Mouse (Mus musculus): ENCODE data around the gene Acod1. TPM values are rescaled to one million over a fixed set of nuclear protein-coding genes. Genes with fewer than 3 reads are reported as not detected.

Gene Acod1
- polyA plus RNA-seq, 1 experiment, result 1.9 TPM

DNA sequence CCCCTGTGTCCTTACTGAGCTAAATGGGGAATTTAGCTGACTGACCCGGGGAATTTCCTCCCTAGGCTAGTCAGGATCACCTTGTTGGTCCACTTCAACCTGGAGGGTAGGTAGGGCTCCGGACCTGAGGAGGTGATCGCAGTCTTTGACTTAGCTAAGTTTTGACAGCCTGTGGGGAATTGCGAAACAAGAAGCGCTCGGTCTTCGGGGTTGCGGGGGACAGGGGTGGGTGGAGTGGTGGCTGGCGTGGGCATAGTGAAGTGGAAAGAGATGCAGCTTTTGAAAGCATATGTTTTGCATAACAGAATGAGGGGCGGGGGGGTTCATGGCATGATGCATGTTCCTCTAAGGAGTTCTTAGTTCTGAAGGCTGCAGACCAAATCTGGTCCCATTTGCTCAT lies 24.0 kb downstream of the Acod1 start:
- TF ChIP-seq POLR2A (IDR thresholded peaks at IDR 0.05; ENCODE audit: borderline replicate concordance, low read depth, low read length) (no peak), CTCF (IDR thresholded peaks at IDR 0.05; ENCODE audit: low read depth, low read length) (no peak)
- Histone ChIP-seq H3K4me1 (ENCODE audit: control insufficient read depth, insufficient read depth, low read length) (peaks cover 14% of the 10 kb centered on the region), H3K27ac (ENCODE audit: insufficient read depth, low read depth, low read length) (peak overlapping the region; percentile 86), H3K4me3 (ENCODE audit: insufficient read depth, low read length) (peak overlapping the region; percentile 79)

DNA sequence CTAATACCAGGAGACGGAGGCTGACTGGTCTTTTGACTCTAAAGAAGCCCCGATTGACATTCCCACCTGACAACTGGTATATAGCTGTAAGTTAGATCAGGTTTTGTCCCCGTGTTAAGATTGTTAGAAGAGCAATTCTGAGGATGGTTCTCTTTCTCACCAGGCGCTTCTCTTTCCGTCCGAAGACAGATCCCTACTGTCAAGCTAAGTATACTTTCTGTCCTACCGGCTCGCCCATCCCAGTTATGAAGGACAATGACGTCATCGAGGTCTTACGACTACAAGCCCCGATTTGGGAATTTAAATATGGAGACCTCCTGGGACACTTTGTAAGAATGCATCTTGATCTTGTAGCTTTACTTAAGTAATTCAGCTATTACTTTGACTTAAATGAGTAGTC lies 24.7 kb downstream of the Acod1 start:
- no peak overlapping the region for H3K27ac ChIP-seq (ENCODE audit: insufficient read depth, low read depth, low read length)
- no peak overlapping the region for H3K4me3 ChIP-seq (ENCODE audit: insufficient read depth, low read length)
- TF ChIP-seq POLR2A (IDR thresholded peaks at IDR 0.05; ENCODE audit: borderline replicate concordance, low read depth, low read length) (no peak), CTCF (IDR thresholded peaks at IDR 0.05; ENCODE audit: low read depth, low read length) (no peak)
- H3K4me1 ChIP-seq (ENCODE audit: control insufficient read depth, insufficient read depth, low read length), result peaks cover 14% of the 10 kb centered on the region

DNA sequence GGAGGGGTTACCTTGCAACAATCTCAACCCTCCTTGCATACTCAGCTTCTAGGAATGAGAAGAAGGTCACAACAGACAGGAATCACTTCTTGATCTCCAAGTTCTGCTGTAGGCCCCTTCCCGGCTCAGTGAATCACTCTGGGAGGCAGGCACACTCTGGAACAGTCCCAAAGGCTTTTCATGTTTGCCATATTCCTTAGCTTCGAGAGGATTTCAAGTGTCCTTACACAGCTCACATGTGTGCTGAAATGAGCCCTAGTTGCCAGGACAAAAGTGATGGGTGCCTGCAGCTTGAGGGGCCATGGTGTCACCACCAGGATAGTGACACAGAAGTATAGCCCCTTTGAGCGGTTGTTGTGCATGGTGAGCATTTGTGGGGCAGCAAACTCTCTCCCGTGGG lies 26.0 kb downstream of the Acod1 start:
- peaks cover 14% of the 10 kb centered on the region for H3K4me1 ChIP-seq (ENCODE audit: control insufficient read depth, insufficient read depth, low read length)
- H3K4me3 ChIP-seq (ENCODE audit: insufficient read depth, low read length), result no peak overlapping the region
- TF ChIP-seq CTCF (IDR thresholded peaks at IDR 0.05; ENCODE audit: low read depth, low read length), result no peak
- TF ChIP-seq POLR2A (IDR thresholded peaks at IDR 0.05; ENCODE audit: borderline replicate concordance, low read depth, low read length), result no peak
- no peak overlapping the region for H3K27ac ChIP-seq (ENCODE audit: insufficient read depth, low read depth, low read length)

DNA sequence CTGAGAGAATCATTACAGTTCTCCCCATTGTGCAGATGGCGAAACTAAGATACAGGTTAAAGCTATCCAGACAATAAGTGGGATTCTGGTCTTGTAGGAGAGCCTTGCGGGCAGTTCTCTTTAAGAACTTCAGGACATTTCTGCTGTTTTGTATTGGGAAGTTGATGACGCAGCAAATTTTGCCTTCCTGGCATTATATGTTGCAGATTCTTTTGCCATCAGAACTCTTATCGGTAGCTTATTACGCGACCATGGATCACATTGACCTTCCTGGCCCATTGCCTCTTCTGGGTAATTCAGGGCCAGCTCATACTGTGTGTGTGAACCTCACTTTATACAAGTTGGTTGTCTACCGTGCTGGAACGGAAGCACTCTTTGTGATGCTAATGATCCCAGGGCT lies 27.0 kb downstream of the Acod1 start:
- no peak overlapping the region for H3K4me3 ChIP-seq (ENCODE audit: insufficient read depth, low read length)
- peaks cover 14% of the 10 kb centered on the region for H3K4me1 ChIP-seq (ENCODE audit: control insufficient read depth, insufficient read depth, low read length)
- no peak overlapping the region for H3K27ac ChIP-seq (ENCODE audit: insufficient read depth, low read depth, low read length)
- no peak for TF ChIP-seq POLR2A (IDR thresholded peaks at IDR 0.05; ENCODE audit: borderline replicate concordance, low read depth, low read length)
- no peak for TF ChIP-seq CTCF (IDR thresholded peaks at IDR 0.05; ENCODE audit: low read depth, low read length)

DNA sequence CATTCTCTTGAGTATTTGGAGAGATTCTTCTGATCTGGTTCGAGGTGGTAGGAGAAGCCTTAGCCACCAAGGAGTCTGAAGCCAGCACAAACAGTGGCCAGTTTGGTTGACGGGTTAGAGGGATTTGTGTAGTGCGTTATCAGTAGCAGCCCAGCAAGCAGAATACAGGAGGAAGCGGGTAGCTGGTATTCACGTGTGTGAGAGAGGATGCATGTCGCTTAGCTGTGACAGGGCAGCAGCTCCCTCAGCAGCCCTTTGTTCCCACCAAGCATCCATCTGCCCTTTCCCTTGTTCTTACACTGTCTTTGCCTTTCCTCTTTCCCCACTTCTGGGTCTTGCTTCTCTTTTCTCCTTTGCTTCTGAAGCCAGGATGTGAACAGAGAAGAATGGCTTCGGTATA lies 28.4 kb downstream of the Acod1 start:
- TF ChIP-seq CTCF (IDR thresholded peaks at IDR 0.05; ENCODE audit: low read depth, low read length) (no peak), POLR2A (IDR thresholded peaks at IDR 0.05; ENCODE audit: borderline replicate concordance, low read depth, low read length) (no peak)
- no peak overlapping the region for H3K4me3 ChIP-seq (ENCODE audit: insufficient read depth, low read length)
- H3K27ac ChIP-seq (ENCODE audit: insufficient read depth, low read depth, low read length), result no peak overlapping the region
- peaks cover 7% of the 10 kb centered on the region; the same call in 1 of the 2 replicates for H3K4me1 ChIP-seq (ENCODE audit: control insufficient read depth, insufficient read depth, low read length)

DNA sequence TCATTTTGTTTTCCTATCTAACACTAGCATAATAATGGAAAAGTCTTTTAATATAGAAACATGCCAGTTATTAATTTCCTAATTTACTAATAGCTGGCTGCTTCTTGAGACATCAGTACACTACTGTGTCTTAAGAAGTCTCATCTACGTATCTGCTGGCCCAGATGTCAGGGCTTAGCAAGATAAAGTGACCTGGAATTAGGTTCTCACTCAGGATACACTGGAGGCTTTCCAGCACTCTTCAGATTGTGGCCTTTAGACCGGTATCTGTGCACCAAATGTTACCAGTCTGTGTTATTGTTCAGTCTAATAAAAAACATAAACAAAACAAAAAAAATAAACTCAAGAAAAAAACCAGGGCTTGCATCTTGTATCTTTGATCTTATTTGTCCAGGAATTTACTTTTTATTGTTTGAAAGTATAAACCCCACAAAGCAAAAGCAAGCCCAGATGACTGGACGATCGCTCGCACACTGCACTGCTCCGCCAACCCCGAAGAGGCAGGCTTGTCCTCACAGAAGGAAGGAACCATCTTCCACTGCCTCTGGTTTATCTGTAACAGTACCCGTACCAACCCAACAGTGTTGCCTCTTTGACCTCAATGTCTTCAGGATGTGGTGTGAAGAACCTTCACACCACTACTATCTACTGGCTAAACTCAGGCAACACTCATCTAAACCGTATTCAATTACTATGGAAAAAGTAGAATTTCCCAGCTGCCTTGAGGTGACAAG lies 30.7 kb downstream of the Acod1 start:
- Histone ChIP-seq H3K27ac (ENCODE audit: insufficient read depth, low read depth, low read length) (no peak overlapping the region), H3K4me3 (ENCODE audit: insufficient read depth, low read length) (no peak overlapping the region), H3K4me1 (ENCODE audit: control insufficient read depth, insufficient read depth, low read length) (no peaks in the 10 kb centered on the region)
- TF ChIP-seq CTCF (IDR thresholded peaks at IDR 0.05; ENCODE audit: low read depth, low read length), result no peak
- no peak for TF ChIP-seq POLR2A (IDR thresholded peaks at IDR 0.05; ENCODE audit: borderline replicate concordance, low read depth, low read length)

DNA sequence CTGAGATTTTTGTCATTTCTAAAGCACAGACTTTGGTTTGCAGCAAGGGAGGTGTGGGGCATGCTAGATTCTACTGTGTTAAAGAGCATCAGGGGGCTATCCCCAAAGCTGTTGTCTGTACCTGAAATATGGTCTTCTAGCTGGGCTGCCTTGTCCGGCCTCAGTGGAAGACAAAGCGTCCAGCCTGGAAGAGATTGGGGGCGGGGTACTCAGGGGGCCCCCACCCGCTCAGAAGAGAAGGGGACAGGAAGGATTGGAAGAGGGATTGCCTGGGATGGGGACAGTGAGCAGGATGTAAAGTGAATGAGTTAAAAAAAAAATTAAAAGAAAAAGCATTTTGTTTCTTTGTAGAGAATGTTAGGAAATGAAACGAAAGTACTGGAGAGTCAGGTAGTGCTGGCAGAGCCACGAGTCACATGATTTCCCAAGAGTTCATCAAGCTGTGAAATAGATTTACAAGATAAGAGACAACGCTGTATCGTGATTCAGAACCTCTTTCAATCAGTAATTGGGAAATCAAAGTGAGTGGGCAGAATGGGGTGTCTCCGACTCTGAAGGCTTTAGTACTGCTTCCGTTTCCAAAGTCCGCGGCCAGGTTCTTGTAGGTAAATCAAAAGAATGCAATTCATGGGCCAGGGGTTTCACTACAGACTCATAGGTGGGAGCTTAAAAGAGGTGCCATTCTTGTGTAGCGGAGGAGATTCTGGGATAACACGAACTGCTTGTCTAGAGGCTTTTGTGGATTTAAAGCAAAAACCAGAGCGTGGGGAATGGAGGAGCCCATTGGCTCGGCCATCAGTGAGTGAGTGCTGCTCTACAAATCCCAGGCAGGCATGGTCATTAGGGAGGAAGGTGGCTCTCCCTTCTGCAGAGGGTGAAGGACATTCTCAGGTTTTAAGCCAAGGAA lies 31.5 kb downstream of the Acod1 start:
- no peak overlapping the region for H3K4me3 ChIP-seq (ENCODE audit: insufficient read depth, low read length)
- no peak for TF ChIP-seq POLR2A (IDR thresholded peaks at IDR 0.05; ENCODE audit: borderline replicate concordance, low read depth, low read length)
- TF ChIP-seq CTCF (IDR thresholded peaks at IDR 0.05; ENCODE audit: low read depth, low read length), result no peak
- H3K27ac ChIP-seq (ENCODE audit: insufficient read depth, low read depth, low read length), result no peak overlapping the region
- no peaks in the 10 kb centered on the region for H3K4me1 ChIP-seq (ENCODE audit: control insufficient read depth, insufficient read depth, low read length)

DNA sequence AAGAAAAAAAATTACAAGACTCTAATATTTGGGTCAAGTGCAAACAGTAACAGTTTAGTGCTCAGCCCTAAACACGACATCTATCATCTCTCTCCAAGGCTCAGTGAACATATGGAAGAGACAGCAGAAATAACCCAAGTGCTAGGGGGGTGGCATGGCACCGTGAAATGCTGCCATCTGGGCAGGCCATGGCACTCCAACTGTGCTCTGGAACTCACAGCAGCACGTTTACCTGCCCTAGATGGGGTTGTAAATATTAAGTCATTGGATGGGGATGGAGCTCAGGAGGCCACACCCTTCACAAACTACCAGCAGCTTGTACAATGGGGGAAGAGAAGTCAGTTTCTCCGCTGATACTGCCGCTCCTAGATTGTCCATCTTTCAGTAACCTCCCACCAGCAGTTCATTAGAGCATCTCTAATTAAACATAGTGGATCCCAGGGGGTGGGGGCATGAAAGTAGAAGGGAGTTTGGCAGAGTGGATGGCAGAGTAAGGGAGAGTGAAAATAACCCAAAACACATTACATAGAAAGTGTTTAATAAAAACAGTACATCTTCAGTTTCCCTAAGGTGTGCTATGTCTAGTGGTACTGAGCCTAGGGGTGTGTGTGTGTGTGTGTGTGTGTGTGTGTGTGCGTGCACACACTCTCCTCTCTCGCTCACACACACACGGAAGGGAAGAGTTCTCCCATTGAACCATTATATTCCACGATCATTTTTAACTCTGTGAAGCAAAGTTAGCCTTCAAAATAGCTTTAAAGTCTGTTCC lies 32.6 kb downstream of the Acod1 start:
- TF ChIP-seq CTCF (IDR thresholded peaks at IDR 0.05; ENCODE audit: low read depth, low read length) (no peak), POLR2A (IDR thresholded peaks at IDR 0.05; ENCODE audit: borderline replicate concordance, low read depth, low read length) (no peak)
- Histone ChIP-seq H3K4me3 (ENCODE audit: insufficient read depth, low read length) (no peak overlapping the region), H3K27ac (ENCODE audit: insufficient read depth, low read depth, low read length) (no peak overlapping the region), H3K4me1 (ENCODE audit: control insufficient read depth, insufficient read depth, low read length) (no peaks in the 10 kb centered on the region)

DNA sequence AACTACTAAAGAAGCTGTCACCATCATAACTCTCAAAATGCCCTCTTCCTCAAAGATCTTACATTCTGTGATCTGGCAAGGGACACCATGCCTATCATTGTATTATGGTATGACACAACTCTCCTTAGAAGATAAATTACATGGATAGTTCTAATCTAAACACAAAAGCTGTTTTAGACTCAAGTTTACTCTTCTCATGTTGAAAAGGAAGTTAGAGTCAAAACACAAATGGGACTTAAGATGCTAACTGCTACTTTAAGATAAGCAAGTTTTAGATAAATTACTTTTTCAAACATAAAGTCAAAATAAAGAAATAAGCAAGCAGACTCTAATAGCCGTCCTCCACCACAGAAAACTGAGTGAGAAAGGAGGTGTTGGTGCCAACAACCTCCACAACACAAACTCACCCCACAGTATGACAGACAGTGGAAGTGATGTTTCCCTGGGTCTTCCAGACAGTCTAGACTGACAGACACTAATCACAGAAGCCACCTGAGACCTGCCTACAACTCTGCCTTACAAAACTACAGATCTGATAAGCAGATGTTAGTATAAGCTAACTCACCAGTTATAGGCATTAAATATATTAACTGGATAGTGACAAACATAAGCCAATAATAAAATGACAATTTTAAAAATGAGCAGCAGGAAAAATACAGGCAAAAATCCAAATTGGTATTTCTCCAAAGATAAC lies 39.2 kb downstream of the Acod1 start:
- Histone ChIP-seq H3K4me1 (ENCODE audit: control insufficient read depth, insufficient read depth, low read length) (no peaks in the 10 kb centered on the region), H3K27ac (ENCODE audit: insufficient read depth, low read depth, low read length) (no peak overlapping the region), H3K4me3 (ENCODE audit: insufficient read depth, low read length) (no peak overlapping the region)
- no peak for TF ChIP-seq CTCF (IDR thresholded peaks at IDR 0.05; ENCODE audit: low read depth, low read length)
- no peak for TF ChIP-seq POLR2A (IDR thresholded peaks at IDR 0.05; ENCODE audit: borderline replicate concordance, low read depth, low read length)

Measured in bone marrow macrophage, adult 2 months (primary cell).